Mouse (Mus musculus): ENCODE results near the gene Slc35e3.
"Not testable (repeated sequence)": the region's sequence is repeated elsewhere in the genome, so short reads cannot be mapped to it uniquely, and the experiment has no call there.

Gene Slc35e3

DNA sequence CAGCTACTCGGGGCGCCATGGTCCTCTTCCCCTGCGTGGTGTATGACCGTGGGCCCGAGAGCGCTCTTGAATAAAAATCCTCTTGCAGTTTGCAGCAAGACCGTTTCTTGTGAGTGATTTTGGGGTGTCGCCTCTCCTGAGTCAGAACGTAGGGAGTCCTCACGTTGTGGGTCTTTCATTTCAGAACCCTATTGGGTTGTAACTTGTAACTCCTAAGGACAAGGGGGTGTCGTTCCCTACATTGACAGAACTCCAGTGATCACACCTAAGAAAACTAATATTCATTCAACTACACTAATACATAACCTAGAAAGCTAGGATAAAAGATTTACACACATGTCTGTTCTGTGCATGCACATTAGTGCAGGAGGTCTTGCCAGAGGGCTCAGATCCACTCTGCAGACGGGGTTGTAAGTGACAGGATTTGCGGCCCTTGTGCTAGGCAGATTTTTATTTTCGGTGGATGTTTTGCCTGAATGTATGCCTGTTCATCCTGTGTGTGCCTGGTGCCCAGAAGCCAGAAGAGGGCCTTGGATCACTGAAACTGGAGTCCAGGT lies 3.7 kb upstream of the Slc35e3 start:
- DNase-seq (ENCODE audit: low spot score in 2 of 2) = no peak

DNA sequence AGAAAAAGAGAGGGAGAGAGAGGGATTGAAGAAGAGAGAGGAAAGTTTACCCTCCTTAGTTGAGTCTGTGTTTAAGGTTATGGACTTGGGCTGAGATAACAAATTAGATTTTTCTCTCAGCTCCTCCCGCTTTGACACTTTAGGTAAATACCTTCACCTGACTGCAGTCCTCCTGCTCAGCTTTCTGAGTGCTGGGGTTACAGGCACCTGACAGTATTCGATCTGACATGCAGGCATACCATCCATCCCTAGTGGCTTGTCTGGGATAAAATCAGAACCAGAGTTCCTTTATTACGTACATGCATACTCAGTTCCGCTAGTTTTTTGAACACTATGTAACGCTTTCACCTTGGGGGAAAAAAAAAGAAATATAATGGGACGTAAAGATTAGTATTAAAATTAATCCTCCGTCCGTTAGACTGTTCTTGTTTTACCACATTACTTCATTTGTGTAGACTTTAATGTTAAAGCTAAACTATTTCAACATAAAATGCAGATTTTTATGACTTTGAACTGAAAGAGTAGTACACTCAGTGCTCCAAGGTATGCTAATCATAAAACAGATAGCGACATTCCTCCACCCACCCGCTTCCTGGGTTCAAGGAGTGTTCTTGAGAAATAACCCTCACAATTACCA lies 3.0 kb upstream of the Slc35e3 start:
- no peak for DNase-seq (ENCODE audit: low spot score in 2 of 2)

DNA sequence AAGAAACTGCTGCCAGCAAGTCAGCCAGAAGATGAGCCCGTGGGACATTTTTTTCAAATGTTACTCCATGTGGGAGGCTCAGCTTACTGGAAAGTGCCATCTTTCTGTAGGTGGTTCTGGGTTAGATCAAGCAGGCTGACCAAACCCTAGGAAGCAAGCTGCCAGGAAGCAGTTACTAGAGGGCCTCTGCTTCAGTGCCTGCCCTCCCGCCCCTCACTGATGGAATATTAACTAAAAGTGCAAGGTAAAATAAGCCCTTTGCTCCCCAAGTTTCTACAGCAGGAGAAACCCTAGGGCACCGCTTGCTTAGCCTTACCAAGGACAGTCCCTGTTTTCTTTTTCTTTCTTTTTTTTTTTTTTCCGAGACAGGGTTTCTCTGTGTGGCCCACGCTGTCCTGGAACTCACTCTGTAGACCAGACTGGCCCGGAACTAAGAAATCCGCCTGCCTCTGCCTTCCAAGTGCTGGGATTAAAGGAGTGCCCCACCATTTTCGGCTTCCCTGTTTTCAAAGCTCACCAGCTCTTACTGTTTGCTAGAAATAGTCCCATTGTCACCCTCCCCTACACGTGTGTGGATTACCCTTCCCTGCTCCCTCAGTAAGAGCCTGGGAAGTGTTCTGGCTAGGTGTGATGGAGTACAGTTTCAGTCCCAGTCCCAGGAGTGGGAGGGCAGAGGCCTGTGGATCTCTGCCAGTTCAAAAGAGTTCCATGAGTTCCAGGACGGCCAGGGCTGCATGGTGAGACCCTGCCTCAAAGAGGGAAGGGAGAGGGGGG lies 2.3 kb upstream of the Slc35e3 start:
- DNase-seq (ENCODE audit: low spot score in 2 of 2) = no peak

DNA sequence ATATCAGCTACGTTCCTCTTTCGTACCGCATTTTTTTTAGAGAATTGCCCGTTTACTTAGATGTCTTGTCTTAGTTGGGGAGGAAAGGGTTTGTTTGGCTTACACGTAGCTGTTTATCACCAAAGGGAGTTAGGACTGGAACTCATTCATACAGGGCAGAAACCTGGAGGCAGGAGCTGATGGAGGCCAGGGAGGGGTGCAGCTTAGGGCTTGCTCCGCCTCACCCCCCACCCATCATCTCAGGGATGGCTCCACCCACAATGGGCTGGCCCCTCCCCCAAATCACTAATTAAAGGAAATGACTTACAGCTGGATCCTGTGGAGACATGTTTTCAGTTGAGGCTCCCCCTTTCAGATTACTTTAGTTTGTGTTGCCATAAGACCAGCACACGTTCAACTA lies 1.5 kb upstream of the Slc35e3 start:
- DNase-seq (ENCODE audit: low spot score in 2 of 2) = no peak

DNA sequence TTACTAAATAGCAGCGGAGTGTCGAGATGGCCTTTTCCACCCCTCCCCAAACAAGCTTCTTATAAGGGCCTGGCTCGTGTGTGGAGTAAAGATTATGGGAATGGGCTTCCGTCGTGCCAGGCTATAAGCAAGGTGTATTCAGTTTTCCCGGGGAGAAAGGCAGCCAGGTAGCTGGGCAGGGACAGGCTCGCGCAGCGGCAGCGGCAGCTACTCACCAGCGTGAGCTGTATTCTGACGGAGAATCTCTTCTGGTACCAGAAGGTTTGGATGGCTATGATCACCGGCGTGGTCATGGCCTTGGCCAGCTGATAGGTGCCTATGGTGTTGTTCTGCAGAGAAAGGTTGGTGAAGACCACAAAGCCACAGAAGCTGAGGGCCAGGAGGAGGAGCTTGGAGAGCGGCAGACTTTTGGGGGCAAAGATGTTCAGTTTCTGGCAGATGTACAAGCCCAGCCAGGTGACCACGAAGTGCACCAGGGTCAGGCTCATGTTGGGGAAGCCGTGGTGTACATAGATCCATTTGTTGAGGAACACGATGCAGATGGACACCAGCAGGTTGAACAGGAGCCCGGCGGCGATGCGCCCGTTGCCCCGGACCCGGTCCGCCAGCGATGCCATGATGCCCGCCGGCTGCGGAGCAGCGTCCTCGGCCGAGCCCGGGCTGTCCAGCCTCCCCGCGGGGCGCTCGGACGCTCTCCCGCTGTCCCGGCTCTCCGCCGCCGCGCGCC lies 432 bp downstream of the Slc35e3 start:
- DNase-seq (ENCODE audit: low spot score in 2 of 2) = peak in 1 of 2 experiments; percentile 20

DNA sequence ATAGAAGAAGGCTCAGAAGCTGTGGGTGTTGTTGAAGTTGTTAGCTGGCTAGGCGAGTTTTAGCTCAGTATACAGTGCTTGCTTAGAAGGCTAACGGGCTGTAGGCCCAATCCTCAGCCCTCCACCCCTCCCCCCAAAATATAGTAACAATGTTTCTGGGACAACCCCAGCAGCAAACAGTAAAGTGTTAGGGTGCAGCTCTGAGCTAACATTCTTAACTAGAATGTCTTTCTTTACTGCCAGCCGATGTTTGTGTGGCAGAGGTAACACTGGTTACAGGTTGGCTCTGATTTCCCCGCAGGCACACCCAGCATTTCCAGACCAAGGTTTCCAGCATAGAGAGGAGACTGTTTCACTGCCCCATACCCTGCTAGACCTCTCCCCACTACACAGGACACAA lies 2.2 kb downstream of the Slc35e3 start:
- no peak for DNase-seq (ENCODE audit: low spot score in 2 of 2)

DNA sequence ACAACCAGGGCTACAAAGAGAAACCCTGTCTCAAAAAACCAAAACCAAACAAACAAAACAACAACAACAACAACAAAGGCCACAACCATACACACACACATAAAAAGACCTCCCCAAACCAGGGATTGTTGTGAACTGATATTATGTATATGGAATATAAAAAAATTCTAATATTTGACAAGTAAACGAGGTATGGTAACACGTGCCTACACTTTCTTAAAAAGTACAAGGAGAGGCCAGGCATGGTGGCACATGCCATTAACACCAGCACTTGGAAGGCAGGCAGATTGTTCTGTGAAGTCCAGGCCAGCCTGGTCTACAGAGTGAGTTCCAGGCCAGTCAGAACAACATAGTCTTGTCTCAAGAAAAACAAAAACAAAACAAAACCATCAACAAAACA lies 3.0 kb downstream of the Slc35e3 start:
- DNase-seq (ENCODE audit: low spot score in 2 of 2) = no peak

DNA sequence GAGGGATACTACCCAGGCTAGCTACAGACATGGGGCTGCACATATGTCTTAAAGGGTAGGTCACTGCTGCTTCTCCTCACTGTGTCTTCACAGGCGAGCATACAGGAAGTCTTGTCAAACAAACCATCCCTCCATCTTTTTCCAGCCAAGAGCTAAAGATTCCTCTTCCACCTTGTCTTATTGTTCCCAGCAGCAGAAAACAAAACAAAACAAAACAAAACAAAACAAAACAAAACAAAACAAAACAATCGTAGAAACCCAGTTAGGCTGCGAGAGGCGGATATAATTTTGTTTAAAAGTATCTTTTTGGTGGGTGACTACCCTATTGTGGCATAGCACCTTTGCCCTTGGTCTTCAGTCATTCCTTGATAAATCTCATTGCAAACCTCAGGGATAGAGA lies 3.5 kb downstream of the Slc35e3 start:
- DNase-seq (ENCODE audit: low spot score in 2 of 2) = no peak

DNA sequence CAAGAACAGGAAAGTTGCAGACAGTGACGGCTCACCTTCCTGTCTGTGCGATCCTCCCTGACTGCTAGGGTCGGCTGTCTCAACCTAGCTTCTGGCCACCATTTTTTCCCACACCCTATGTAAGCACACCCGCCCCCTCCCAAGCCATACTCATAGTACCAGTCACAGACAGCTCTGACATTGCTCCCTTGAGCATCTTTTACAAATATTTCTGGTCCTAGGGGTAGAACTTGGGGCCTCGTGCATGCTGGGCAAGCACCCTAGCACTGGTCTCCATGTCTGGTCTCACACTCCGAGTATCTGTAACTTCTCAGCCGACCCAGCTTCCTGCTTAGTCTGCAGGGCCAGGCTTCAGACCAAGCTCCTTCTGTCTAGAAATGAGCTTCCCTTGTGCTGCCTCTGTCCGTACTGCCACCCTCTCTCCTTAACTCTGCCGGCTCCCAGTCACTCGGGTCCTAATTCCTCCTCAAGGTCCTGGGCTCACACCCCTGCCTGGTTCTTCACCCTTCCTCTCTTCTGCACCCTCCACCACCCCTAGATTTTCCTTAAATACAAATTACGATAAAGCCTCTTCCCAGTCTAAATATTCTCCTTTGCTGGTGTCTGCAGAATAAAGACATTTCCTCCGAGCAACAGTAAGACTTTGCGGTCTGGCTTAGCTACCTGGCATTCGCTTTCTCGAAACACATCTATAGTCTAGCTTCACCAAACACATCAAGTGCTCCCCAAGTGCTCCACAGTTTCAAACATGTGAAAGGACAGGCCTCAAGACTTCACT lies 4.3 kb downstream of the Slc35e3 start:
- no peak for DNase-seq (ENCODE audit: low spot score in 2 of 2)

DNA sequence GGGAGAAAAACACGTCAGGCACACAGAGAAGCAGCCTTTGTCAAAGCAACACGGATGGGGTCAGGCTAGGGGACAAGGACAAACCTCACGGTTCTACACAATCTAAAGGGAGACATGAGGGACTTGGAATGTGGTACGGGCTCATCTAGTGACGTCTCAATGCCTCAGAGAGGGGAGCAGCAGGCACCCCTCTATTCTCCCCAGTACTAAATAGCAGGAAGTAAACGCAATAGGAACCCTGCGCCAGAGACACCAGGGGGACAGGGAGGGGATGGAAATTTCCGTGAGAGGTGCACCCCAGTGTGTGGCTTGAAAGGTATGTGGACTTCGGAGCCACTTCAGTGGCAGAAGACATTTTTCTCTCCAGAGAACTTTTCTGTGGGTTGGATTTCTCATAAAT lies 5.2 kb downstream of the Slc35e3 start:
- DNase-seq (ENCODE audit: low spot score in 2 of 2) = no peak

DNA sequence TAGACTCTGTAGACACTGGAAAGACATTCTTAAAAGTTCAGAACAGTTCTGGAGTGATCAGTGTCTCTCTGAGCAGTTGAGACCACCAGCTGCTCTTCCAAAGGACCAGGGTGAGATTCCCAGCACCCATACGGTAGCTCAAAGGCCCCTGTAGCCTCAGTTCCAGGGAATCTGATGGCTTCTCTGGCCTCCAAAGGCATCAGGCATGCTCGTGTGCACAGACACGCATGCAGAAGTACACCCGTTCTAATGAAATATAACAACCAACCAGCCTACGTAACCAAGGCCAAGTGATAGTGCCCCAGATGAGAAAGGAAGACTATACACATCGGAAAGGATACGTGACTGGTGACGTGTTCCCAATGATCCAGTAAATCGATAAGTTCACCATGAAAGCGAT lies 6.0 kb downstream of the Slc35e3 start:
- no peak for DNase-seq (ENCODE audit: low spot score in 2 of 2)

DNA sequence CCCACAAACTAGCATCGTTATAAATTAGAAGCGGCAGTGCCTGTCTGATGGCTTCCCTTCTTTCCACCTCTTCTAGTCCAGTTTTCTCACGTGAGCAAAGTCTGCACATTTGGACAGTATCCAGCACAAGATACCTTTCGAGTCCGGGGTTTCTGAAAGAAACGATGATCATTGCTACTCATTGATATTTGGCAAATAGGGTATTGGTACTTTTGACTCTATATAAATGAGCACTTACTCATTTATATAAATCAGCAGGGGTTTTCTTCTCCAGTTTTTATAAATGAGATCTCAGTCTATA lies 6.6 kb downstream of the Slc35e3 start:
- DNase-seq (ENCODE audit: low spot score in 2 of 2) = no peak

DNA sequence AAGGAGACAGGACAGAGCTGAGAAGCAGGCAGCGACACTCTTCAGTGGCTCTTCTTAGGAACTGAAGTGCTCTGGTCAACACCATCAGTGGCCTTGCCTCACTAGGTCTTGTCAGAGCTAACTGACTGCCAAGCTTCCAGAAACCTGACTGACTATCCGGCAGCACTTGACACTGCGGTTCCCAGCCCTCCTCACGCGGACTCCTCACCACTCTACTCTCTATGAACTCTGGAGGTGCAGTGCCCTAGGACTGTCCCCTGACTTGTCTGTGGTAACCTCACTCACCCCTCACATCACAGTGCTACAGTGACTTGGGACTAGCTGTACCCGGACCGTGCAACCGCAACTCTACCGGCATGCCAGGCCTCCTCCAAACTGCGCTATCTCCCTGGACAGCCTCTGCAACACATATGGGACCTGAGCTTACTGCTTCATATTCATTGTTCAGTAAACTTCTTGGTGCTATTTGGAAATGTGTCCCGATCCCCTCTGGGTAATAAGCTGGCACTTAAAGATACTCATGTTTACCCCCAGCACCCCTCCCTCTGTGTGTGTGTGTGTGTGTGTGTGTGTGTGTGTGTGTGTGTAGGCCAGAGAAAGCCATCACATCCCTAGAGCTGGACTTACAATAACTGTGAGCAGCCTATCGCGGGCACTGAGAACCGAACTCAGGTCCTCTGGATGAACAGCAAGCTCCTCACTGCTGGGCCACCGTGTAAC lies 7.1 kb downstream of the Slc35e3 start:
- DNase-seq (ENCODE audit: low spot score in 2 of 2) = no peak

DNA sequence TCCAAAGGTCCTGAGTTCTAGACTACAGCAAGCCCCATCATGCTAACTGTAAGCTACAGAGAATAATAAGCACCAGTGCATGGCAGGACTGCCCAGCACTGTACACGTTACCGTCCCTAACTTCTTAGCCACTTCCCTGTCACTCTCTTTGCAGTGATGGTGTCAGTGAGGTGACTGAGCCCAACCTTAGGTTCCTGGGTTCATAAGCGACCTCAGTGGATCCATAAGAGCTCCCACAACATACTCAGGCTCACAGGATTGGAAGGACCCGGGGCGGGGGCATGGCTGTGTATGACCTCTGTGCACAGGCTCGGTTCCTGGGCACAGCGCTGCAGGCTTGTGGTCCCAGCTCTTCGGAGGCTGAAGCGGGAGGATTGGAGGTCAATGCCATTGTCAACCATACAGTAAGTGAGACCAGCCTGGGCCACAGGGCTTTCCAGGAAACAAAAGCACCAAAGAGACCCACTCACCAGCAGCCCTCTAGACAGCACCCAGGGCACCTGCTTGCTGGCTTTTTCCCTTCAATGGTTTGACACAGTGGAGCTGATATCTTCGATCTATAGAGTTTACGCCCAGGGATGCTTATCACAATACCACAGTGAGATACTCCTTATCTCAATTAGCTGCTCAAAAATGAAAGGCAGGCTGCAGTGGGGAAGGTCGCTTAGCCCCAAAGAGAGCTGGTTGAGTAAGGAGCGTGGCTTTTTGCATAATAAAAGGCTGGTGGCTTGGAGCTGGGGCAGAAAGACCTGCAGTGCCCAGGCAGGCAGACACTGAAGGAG lies 7.8 kb downstream of the Slc35e3 start:
- DNase-seq (ENCODE audit: low spot score in 2 of 2) = no peak

DNA sequence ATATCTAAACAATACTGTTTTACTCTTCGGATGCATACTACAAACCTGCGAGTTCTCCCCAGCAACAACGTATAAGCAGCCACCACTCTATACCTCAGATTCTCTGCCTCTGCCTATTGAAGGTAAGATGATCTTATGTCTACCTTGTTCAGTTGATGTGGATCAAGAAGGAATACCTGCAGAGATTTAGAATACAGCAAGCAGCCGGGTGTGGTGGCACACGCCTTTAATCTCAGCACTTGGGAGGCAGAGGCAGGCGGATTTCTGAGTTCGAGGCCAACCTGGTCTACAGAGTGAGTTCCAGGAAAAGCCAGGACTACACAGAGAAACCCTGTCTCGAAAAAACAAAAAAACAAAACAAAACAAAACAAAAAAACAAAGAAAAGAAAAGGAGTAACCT lies 8.7 kb downstream of the Slc35e3 start:
- DNase-seq (ENCODE audit: low spot score in 2 of 2) = not testable (repeated sequence)

DNA sequence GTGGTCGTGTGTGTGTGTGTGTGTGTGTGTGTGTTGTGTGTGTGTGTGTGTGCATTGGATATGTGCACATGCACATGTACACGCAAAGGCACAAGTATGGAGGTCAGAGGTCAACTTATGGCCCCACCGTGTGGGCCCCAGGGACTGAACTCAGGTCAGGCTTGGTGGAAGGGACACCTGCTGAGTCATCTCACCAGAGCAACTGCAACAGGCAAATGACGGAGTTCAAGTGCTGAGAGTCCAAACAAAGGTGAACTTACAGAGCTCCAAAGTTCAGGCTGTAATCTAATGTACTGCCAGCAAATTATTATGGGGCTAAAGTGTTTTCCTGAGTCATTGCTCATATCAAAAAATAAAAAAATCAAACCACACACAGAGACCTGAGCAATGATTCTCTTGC lies 9.1 kb downstream of the Slc35e3 start:
- DNase-seq (ENCODE audit: low spot score in 2 of 2) = no peak

DNA sequence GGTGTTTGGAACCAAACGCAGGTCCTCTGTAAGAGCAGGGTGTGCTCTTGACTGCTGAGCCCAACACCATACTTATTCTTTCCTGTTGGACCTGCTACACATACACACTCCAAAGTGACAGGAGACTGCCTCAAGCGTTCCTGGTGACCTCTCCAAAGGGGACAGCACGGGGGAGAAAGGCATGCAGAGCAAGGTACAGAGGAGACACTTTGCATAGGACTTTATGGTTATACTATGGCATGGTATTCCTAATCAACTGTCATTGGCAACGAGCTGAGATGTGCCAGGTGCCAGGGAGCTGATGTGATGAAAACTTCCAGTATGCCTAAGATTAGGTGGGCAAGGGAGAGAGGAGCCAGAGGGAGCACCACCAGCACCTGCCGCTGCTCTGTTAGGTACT lies 9.6 kb downstream of the Slc35e3 start:
- no peak for DNase-seq (ENCODE audit: low spot score in 2 of 2)

DNA sequence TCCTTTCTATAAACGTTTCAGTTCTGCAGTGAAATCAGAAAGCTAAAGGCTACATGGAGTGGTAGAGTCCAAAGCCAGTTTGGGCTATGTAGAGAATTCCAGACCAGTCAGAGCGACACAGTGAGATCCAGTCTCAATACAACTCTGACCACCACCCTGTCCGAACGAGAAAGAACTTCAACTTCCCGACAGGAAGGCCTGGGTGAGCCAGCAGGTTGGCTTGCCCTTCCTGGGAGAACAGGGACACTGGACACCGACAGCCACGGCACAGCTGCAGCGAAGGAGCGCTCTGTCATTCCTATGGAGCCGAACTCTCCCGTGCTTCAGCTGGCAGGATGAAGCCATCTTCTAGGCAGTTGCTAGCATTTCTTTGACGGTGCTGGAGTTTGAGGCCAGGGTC lies 10.8 kb downstream of the Slc35e3 start:
- not testable (repeated sequence) for DNase-seq (ENCODE audit: low spot score in 2 of 2)

DNA sequence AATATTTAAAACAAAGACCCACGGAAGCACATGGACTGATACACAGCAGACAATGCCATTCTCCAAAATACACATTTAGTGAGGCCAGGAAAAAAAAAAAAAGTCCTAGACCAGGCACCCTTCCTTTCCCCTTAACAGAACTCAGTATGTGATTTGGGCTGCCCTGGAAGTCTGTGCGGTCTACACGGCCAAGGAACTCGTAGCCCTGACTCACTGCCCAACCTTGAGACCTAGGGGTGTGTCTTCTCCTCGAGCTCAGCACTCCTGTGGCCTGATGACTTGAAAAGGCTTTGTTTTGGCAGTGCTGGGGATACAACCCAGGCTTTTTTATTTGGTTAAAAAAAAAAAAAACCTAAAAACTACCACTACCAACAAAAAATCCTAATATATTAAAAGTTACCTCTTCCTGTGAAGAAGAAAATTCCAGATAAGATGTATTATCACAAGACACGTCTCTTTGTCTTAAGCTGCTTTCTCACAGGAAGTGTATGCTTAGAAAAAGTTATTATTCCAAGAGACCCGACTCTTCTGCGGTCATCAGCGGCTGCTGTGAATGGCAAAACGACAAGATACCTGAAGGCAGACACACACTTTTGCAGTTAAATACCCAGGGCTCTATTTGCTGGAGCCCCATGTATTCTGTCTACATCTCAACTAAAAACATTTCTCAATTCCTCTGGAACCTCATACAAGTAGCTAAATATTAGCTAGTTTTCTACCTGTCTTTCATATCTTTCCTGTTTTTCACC lies 11.9 kb downstream of the Slc35e3 start:
- not testable (repeated sequence) for DNase-seq (ENCODE audit: low spot score in 2 of 2)

DNA sequence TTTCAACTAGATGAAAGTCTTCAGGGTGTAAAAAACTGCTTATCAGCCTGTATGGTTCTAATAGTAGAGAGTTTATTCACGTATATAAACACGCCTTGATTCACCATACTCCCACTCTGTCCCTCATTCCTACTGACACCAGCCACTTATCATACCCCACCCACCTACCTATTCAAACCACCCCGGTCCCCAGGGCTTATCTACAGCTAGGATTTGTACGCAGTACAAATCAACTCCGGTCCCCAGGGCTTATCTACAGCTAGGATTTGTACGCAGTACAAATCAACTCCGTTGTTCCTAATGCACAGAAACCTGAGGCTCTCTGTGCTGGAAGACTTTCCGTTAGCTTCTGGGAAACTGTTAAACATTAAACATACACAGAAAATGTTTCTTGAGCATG lies 12.5 kb downstream of the Slc35e3 start:
- DNase-seq (ENCODE audit: low spot score in 2 of 2) = not testable (repeated sequence)

Data from left cerebral cortex, adult 9 months (tissue).